Mouse (Mus musculus) cerebellum, postnatal 36 days (tissue): ENCODE measurements around the gene Olfr108.

Experiments
- DNase-seq, 2 experiments: peaks; one replicate each; pipeline ENCODE4 v3.0.0; 2021 to 2022; ENCODE audit warnings: mixed read lengths in 2 of 2

Gene Olfr108

DNA sequence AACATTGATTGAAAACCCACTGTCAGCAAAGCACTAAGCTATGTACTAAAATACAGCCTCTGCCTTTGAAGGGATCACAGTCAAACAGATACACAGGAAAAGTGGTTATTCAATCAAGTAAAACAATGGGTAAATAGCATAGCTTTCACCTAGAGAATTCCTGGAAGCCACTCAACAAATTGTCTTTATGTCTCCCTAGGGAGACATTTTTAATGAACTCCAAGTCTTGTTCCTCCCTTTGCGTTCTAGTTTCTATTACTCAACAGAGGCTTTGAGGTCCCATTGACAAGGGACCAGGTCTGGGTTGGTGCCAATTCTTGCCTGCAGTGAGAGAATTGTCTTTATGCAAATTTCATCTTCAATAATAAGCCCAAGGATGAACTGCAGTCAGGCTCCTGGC is at the start of gene Olfr108:
Gene Olfr108 (plus strand): TSS at position 301 of the 400 bp plus-strand sequence.
- no peak for DNase-seq

DNA sequence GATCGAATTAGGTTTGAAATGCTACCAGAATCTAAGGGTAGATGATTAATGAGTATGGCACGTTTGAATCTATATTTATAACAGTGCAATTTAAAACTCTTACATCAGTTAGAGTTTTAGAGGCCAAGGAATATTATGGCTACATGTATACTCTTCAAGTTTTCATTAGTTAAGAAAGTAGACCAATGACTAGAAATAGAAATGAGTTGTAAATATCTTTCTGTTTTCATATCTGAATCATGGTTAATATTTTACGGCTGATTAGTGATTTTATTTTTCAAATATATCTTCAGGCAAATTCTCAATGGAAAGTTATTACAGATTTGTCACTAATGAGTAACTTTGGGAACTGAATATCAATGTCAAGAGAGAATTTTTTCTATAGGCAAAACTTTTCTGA is 46.4 kb upstream of the Olfr108 start, which contains the start of gene Olfr107:
Gene Olfr107 (plus strand): TSS at position 301 of the 400 bp plus-strand sequence.
- no peak for DNase-seq

DNA sequence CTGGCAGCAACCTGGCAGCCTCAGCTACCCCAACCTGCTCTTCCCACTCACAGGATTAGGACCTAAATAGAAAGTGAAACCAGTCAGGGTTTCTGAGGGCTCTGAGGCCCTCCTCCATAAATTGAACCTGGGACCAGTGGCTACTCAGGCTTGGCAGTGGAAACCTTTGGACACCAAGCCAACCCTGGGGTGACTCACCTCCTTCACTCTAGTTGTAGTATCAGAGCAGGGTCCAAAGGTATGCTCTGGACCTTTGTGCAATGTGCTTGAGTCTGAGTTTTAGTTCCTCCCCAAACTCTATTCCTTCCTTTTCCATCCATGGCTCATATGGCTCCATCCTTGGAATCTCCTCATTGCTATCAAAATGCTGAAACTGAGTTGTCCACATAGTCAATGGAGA is 31.9 kb upstream of the Olfr108 start:
- DNase-seq, result no peak

DNA sequence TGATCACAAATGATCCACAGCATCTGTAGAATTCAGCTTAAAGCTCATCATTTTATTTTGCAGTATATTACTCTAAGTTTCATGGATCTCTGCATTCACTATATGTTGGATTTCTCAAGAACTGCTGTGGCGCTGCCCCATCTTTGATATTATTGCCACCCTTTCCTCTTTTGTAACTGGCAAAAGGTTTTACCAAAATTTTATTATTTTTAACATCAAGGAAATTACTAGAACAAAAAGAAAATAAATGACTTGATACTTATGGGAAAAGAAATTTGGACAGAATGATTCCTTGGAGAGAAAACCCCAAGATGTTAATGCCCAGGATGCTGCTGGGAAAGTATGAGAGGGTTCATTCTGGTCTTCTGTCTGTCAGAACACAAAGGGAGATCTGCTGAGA is 13.3 kb downstream of the Olfr108 start, which contains the start of gene Olfr109:
Gene Olfr109 (plus strand): TSS at position 301 of the 400 bp plus-strand sequence.
- no peak for DNase-seq

DNA sequence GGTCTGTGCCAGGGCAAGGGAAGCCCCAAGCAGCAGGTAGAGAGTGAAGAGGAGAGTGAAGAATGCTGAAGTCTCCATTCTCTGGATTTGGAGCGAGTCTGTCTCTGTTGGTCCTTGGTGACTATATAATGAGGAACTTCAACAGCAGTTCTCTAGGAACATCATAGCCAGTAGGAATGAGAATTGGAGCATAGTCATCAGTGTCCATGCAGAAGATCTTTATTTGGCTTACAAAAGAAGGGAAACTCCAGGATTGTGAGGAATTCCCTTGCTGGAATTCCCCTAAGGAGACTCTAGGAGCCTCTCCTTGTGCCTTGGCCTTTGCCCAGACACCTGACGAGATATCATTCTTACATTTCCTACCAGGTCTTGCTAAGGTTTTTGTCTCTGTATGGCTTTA is 38.2 kb downstream of the Olfr108 start, which contains the start of gene H2-M2:
Gene H2-M2 (minus strand): TSS at position 101 of the 400 bp plus-strand sequence.
- no peak for DNase-seq

DNA sequence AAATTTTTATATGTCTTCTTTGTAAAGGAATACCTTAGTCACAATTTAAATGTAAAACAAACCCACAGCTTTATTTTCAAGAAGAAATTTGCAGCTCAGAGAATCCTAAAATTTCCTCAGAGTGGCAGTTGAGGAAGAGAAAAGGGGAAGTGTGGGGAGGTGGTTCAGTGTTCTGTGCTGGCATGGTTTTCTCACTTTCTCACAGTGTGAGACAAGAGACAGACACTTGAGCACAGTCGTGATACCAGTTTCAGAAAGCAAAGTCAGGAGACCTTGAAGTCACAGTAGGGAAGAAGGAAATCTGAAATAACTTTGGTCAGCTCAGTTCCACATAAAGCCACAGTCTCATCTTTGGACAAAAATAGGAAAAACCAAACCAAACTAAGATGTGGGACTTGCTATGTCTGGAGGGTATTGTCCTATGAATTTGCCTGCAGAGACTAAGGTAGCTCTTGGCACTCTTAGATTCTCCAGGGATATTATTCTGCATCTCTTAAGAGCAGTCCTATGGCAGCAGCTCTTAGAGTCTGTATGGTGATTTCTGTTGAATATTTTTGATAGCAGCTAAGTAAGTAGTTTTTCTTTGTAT is 46.7 kb downstream of the Olfr108 start, which contains the start of gene Olfr110:
Gene Olfr110 (plus strand): TSS at position 539 of the 589 bp plus-strand sequence.
- no peak for DNase-seq
